Mouse (Mus musculus): Measurements from ENCODE around the gene Etv5.

The Etv5 gene

GRCm38 (mm10) chr16:22430211-22430951 lies 9.1 kb downstream of the Etv5 start:
- DNase-seq (ENCODE audit: inconsistent age in 2 of 2, low spot score in 1 of 2) = peak; percentile 35 to 67

DNA sequence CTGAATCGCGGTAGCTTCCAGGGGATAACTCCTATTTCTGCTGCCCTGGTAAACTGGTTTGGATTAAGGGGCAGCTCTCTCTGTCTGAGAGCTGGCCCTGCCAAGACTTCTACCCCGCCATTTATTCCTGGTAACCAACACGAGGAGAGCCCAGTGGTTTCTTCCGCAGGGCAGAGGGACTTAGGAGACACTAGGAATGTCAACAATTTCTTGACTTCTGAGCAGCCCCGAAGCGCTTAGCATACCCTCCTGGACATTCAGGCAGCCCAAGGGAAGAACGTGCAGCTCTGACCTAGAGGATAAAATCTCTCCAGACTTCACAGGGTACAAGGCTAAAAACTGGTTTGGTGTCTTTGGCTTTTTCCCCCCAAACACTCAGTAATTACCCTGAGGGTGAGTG lies 10.1 kb downstream of the Etv5 start:
- no peak for DNase-seq (ENCODE audit: inconsistent age in 2 of 2, low spot score in 1 of 2)

GRCm38 (mm10) chr16:22428853-22429341 lies 10.6 kb downstream of the Etv5 start:
- peak; percentile 53 to 85 for DNase-seq (ENCODE audit: inconsistent age in 2 of 2, low spot score in 1 of 2)

DNA sequence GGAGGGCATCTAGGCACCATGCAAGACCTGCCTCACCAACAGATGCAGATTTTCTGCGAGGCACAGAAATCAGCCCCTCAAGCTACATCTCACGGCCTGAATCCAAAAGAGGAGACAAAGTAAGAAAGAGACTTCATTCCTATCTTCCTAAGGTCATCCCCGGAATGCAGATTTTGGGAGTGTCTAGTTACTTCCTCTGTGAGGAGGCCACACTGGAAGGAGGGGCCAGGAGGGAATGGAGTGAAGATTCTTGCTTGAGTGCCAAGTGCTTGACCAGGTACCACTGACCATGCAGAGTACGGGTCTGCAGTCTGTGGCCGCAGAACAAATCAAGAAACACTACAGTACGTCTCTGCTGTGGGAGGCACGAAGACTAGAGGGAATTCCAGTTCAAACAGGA lies 12.7 kb downstream of the Etv5 start:
- DNase-seq (ENCODE audit: inconsistent age in 2 of 2, low spot score in 1 of 2) = no peak

GRCm38 (mm10) chr16:22422256-22422655 lies 17.3 kb downstream of the Etv5 start:
- DNase-seq (ENCODE audit: inconsistent age in 2 of 2, low spot score in 1 of 2) = no peak

GRCm38 (mm10) chr16:22417931-22418330 lies 21.6 kb downstream of the Etv5 start:
- no peak for DNase-seq (ENCODE audit: inconsistent age in 2 of 2, low spot score in 1 of 2)

DNA sequence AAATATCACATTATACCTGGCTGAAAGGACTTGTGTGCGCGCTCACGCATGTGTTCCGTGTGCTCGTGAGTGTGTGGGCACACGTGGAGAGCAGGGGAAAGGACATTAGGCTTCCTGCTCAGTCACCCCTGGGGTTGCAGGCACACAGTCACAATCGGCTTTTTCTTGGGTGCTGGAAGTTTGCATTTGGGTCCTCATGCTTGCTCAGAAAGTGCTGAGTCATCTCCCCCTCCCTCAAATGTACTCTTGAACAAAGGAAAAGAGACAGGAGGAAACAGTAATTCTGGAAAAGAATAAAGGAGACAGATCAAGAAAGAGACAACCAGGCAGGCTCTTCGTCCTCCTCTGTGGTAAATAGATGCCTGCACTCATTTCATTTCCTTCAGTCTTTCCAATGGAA lies 22.5 kb downstream of the Etv5 start:
- no peak for DNase-seq (ENCODE audit: inconsistent age in 2 of 2, low spot score in 1 of 2)

DNA sequence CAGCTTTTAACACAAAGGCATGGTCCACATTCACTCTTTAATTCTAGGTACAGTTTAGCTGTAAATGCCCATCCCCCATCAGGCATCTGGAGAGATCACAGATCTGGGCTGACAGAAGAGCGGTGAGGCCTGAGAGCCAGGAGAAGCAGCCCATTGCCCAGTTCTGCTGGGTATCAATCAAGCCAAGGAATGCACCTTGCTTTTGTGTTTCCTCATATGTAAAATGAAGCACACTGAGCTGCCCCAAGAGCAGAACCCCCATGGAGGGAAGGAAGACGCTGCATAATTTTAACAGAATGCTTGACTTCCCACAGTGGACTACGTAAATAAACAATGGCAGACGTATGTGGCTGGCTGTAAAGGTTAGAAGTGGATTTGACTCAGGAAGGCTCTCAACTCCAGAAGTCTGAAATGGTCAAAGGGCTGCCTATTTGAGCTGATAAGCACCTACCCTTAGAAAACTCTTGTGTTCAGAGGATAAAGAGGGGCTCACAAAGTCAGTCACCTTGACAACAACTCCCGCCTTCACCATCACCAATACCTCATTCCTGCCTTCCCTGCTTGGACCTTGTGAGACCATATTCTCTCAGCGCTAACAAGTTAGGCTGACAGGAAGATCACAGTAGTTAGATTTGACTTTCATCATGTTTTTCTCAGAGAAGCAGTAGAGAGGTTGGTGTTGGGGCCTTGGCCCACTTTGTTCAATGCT lies 23.2 kb downstream of the Etv5 start:
- DNase-seq (ENCODE audit: inconsistent age in 2 of 2, low spot score in 1 of 2) = no peak

- no peak for DNase-seq (ENCODE audit: inconsistent age in 2 of 2, low spot score in 1 of 2)
Observed at GRCm38 (mm10) chr16:22414205-22414754, 25.2 kb downstream of the Etv5 start.

DNA sequence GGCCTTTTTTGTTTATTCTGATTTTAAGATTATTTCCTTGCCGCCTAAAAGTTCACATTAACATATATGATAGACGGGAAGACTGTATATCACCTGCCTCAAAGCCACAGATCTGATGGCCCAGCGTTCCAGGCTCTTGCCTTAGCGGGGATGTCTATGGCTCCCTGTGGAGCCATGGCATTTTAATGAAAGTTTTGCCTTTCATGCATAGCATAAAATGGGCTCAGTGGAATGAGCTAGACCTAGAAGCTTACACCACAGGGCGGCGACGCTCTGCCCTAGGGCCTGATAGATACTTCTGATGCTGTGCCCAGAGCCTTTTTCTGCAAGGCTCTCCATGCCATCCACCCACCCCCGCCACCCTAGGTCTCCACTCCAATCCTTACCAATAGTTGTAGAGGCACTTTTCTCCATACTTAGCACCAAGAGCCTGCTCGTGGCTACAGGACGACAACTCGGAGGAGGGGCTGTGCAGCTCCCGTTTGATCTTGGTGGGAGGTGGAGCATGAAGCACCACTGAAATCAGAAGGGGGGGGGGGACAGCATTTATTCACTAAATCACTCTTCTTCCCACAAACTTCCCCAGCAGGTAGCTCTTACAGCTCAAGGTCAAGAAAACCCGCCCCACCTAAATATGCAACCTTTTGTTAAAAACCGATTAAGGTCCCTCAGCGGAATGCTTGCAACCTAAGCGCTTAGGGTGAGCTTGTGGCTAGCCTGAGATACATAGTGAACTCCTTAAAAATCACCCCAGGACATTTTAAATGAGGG lies 26.9 kb downstream of the Etv5 start:
- DNase-seq (ENCODE audit: inconsistent age in 2 of 2, low spot score in 1 of 2) = no peak

DNA sequence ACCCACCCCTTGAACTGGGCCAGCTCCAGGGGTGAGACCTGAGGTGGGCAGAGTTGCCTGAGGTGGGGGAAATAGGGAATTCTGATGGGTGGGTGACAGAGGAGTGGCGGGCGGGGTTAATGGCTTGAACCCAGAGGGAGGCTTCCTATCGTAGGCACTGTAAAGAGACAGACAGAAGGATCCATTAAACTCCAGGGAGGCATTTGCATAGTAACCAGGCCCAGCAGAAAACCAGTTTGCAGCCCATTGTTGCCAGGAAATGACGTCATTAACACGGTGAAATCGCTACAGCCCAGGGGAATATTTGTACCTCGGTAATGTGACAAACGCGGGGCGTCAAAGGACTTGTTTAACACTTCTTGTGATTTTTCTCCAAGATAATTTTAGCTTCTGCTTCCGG lies 27.8 kb downstream of the Etv5 start:
- DNase-seq (ENCODE audit: inconsistent age in 2 of 2, low spot score in 1 of 2) = no peak

DNA sequence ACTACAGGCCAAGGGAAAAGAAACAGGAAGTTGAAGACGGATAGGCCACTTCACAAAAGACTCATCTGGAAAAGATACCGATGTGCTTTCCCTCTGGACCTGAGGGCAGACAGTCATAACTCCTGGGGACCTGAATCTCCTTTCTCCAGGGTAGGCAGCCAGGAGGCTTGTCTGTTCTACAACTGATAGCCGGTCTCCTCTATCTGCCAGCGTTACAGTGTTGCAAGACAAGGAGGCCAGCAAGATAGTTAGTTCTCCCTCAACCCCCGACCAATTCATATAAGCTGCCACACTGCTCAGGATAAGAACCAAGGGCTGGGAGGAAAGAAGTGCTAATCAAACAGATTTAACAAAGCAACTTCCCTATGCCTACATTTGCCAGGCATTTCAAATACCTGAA lies 29.5 kb downstream of the Etv5 start:
- DNase-seq (ENCODE audit: inconsistent age in 2 of 2, low spot score in 1 of 2) = no peak

DNA sequence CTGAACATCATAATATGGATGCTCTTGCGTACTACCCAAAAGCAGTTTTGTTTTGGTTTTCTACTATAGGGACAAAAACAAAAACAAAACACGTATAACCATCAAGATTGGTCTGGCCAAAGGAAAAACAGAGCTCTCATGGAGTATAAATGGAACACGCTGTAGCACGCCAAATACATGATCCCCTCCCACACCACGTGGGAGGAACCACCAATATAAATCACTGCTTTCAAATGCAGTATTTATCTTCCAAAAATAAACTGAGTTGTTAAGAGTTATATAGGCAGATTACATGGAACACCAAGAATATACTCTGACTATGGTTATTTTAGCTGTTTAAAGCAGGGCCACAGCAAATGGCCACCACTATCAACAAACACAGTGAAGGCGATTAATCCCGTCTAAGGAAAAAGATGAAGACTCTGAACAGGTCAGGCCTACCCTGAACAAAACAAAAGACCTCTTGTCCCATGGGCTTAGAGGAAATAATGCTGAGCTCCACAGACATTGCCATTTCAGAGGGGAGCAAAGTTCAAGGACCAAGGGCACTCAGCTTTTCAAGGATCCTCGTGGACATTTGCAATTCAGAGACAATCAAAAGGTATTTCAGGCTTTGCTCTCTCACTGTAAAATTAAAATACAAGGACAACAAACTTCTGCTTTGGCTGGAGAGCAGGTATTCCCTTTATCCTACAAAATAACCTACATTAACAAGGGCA lies 30.7 kb downstream of the Etv5 start:
- DNase-seq (ENCODE audit: inconsistent age in 2 of 2, low spot score in 1 of 2) = no peak

- no peak for DNase-seq (ENCODE audit: inconsistent age in 2 of 2, low spot score in 1 of 2)
Observed at GRCm38 (mm10) chr16:22406747-22407146, 32.8 kb downstream of the Etv5 start.

DNA sequence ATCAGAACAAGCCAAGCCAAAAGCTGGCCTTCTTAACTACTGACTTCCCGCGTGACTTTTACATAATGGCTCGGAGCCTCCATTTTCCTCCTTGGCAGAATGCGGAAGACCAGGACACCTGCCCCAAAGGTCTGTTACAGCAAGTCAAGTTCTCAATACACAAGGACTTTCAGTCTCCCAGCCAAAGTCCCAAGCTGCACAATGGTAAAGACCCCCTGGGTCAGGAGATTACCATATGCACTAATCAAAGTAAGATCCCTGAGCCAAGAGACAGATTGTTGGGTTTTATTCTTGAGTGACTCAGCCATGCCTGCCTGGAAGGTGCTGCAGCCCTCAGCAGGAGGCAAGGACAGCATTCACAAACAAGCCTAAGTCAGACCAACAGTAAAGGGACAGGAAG lies 33.5 kb downstream of the Etv5 start:
- DNase-seq (ENCODE audit: inconsistent age in 2 of 2, low spot score in 1 of 2) = no peak

DNA sequence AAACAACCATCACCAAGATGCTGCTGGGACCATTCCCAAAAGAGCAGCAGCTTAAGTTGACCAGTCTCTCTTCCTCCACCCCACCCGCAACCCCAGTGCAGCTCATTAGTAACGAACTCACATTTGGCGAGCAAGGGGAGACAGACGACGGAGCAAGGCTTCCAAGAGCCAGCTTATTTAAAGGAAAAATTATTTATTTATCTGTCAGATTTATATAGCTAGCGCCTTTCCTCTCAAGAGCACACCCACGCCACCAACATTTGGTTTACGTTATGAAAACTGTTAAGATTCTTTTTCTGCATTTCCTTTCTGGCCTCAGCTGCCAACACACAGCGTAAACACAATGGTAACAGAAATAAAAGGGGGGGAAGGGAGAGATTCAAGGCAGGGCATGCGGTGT lies 34.0 kb downstream of the Etv5 start:
- no peak for DNase-seq (ENCODE audit: inconsistent age in 2 of 2, low spot score in 1 of 2)

GRCm38 (mm10) chr16:22403715-22404114 lies 35.8 kb downstream of the Etv5 start:
- no peak for DNase-seq (ENCODE audit: inconsistent age in 2 of 2, low spot score in 1 of 2)

GRCm38 (mm10) chr16:22402600-22402999 lies 36.9 kb downstream of the Etv5 start:
- DNase-seq (ENCODE audit: inconsistent age in 2 of 2, low spot score in 1 of 2) = no peak

- no peak for DNase-seq (ENCODE audit: inconsistent age in 2 of 2, low spot score in 1 of 2)
Observed at GRCm38 (mm10) chr16:22400226-22400625, 39.3 kb downstream of the Etv5 start.

DNA sequence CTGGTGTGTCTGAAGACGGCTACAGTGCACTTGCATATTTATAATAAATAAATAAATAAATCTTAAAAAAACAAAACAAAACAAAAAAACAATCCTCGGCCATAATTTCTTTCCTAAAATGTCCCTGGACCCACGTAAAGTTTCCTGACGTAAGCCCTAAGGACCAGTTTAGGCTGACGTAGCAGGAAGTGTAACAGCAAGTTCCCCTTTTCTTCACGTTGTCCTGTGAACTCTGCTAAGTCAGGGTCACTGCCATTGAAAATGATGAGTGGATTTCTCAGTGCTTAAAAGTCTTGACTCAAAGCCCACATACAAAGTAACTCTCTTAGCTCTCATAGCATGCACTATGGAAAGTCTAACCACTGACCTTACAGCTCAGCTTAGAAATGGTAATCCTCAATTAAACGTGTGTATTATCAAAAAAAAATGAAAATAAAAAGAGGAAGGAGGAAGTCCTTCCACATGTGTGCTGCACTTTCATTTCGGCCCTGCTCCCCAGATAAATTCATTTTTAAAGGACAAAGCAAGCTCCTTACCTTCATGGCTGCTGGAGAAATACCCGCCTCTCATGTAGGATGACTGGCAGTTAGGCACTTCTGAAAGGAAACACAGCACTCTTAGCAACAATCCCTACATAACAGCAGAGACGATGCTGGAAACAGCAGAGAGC lies 40.6 kb downstream of the Etv5 start:
- no peak for DNase-seq (ENCODE audit: inconsistent age in 2 of 2, low spot score in 1 of 2)

Data from adrenal gland, adult (tissue).